ENCODE assay signal across 11 mouse cellular contexts in genomic region chr3:144681542-144681941, GRCm38 (mm10).
"Had no signal": no experiment of that assay in that cellular context is flagged by ENCODE, and none has a peak within 500 bp of the region (broad histone marks: within the 10 kb centered on the region; RNA-seq: fewer than 3 reads in every experiment).

No protein-coding gene starts in this region.

- H3K9me3 ChIP-seq: intestine, embryonic 15.5 days; kidney, embryonic 15.5 days; midbrain, embryonic 10.5 days; midbrain, embryonic 15.5 days; neural tube, embryonic 13.5 days had no signal

- H3K4me3 ChIP-seq: intestine, embryonic 15.5 days; kidney, embryonic 15.5 days; midbrain, embryonic 10.5 days; midbrain, embryonic 15.5 days; neural tube, embryonic 13.5 days had no signal

- H3K9ac ChIP-seq: intestine, embryonic 15.5 days; kidney, embryonic 15.5 days; midbrain, embryonic 15.5 days; neural tube, embryonic 13.5 days had no signal

- H3K4me1 ChIP-seq: intestine, embryonic 15.5 days; midbrain, embryonic 15.5 days; neural tube, embryonic 13.5 days had no signal

- DNase-seq: kidney, adult 2 months; kidney, postnatal 14 days; left cerebral cortex, postnatal 4 days; right cerebral cortex, postnatal 14 days had no signal

- H3K27me3 ChIP-seq: intestine, embryonic 15.5 days; midbrain, embryonic 15.5 days; neural tube, embryonic 13.5 days had no signal

- H3K4me2 ChIP-seq: intestine, embryonic 15.5 days; kidney, embryonic 15.5 days; midbrain, embryonic 15.5 days; neural tube, embryonic 13.5 days had no signal

- H3K27ac ChIP-seq: hindbrain, postnatal 0 days; intestine, embryonic 15.5 days; kidney, embryonic 15.5 days; midbrain, embryonic 10.5 days; midbrain, embryonic 15.5 days; neural tube, embryonic 13.5 days; stomach, postnatal 0 days had no signal

- ATAC-seq: hindbrain, postnatal 0 days; intestine, embryonic 15.5 days; midbrain, embryonic 15.5 days had no signal
